Mouse (Mus musculus): ENCODE results near the gene Tnfrsf13c. TPM values are rescaled to one million over a fixed set of nuclear protein-coding genes. Genes with fewer than 3 reads are reported as not detected.

Tnfrsf13c gene
- total RNA-seq, 2 experiments from 2014 or later, result 0.69 to 1.0 TPM

DNA sequence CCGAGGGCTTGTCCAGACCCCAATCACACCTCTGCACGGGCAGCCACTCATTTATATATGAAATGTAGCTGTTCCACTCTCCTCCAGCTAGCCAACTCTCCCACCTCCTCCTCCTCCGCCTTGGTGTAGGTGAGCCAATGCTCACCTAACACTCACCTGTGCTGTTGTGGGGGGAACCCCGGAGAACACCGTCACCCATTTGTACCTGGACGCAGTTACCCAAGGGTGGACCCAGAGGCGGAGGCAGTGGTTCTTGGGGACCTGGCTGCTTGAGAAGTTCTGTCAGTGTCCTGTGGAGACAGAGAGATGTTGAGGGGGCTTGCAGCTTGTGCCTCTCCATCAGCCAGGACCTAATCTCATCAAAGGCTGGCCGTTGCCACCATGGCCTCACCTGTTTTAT is 15.9 kb downstream of the Tnfrsf13c start:
- no peak for DNase-seq (ENCODE audit: low spot score in 2 of 2)

DNA sequence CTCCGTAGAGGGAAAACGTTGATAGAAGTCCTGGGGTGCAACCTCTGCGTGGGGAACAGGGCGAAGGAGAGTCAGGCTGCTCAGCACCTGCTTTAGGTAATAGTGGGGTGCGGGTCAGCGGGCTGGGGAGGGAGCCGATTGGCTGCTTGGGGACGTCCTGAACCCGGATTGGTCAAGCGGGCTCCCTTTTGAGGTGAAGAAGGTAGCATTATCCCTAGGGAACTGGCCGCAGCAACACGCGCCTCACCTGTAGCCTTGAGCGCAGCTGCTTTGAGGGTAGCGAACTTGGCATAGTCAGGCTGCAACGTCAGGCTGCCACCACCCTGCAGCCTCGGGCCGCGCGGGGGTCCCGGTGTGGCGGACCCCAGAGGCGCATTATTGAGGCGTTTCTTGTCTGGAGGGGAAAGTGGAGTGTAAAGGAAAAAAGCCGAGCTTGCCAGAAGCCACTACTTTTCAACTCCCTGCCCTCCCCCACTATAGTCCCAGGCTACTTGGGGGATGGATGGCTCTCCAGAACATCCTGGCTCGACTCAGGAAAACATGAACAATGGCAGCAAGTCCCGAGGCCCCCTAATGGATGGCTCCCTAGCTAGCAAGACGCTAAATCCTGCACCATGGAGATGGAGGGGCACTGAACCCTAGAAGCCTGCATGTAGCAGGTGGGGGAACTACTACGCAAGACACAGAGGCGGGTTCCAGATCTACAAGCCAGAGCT is 16.5 kb downstream of the Tnfrsf13c start:
- DNase-seq (ENCODE audit: low spot score in 2 of 2), result no peak

DNA sequence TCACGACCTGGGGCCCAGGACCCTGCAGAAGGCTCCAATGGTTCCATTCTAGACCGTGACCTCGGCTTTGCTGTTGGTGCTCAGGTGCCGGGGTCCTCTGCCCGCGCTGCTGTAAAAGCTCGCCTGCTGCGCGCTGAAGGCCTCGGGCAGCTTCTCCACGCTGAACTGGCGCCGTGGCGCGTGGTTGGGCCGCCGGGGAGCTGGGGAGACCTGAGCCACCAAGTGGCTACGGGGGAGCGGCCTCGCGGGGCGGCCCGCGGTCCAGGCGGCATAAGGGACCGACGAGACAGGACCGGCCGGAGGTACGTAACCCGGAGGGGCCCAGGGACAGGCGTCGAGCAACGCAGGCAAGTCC is 17.1 kb downstream of the Tnfrsf13c start:
- no peak for DNase-seq (ENCODE audit: low spot score in 2 of 2)

DNA sequence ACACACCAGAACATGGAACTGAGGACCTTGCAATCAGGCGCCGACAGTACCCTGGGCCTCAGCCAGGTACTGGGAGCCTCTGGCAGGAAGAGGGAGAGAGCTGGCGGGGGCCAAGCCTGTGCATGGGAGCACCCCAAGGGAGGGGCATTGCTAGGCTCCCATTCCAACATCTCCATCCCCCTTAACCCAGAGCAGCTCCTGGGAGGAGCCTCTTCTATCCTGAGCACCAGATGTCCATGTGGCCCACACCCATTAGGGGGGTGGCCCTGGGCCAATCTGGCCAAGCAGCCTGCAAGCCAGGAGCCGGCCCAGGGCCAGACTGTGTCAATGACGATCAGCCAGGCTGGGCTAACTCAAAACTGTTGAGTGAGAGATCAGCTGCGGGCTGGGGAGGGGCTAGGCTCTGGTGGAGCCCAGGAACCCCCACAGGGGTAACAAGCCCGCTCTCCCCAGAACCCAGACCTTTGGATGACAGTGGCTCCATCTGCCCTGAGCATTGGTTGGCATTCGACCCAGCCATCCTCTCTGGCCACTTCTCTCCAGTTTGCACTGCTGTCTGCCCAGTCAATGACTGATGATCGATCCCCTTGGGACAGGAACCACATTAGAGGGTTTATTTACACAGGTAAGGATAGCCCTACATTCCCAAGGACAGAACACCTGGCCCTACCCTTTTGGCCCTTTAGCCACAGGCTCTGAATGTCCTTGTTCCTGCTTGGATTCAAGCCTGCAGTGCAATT is 17.6 kb downstream of the Tnfrsf13c start:
- DNase-seq (ENCODE audit: low spot score in 2 of 2), result peak; percentile 65 to 79

DNA sequence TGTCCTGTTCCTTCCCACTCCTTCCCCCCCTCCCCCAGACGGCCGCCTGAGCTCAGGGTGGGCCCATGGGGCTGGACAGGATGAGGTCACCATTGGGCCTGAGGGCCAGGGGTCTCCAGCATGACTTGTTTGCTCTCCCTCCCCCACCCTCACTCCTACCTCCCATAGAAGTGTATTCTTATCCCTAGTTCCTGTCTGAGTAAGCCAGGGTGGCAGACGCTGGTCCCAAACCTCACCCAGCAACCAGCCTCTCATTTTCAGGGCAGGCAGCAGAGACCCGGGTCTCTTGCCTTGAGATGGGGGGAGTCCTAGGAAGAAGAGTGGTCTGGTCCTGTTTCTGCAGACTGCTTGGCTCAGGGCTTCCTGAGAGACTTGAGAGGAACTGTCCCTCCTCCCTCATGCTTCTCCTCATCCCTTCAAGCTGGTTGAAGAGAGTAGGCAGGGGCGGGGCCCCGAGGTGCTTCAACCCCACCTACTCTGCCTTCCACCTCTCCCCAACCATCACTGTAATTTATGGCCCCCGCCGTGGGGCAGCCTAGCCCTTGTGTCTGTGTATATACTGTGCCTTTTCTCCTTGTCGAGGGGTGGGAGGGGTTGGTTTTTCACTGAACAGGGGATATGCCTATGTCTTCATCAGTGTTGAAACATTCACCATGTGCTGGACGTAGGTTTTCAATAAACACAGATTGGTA is 19.3 kb downstream of the Tnfrsf13c start:
- no peak for DNase-seq (ENCODE audit: low spot score in 2 of 2)

DNA sequence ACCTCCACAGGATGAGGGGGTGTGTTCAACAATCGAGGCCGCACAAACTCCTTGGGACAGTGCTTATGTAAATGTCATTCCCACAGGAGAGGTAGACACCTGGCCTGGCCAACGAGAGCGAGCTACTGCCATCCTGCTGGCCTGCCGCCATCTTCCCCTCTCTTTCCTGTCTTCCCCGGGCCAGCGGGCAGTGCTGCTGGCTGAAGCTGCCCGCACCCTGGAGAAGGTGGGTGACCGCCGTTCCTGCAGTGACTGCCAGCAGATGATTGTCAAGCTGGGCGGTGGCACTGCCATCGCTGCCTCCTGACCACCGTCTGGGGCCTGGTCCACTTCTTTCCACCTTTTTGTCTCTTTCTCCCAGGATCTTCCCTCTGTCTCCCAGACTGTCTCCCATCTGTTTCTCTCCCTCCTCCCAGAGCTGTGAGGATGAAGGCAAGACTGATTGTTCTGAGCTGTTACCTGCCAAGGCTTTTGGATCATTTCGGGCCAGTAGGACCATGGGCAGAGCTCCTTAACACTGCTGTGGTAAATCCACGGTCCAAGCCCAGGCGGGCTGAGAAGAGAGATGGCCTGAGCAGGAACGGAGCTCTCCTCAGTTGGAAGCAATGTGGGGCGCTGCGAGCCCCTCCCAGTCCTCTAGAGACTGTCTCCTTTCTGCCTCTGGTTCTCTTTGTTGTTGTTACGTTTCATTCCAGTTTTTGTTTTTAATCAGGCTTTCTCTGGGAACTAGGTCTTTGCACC is 20.4 kb downstream of the Tnfrsf13c start:
- no peak for DNase-seq (ENCODE audit: low spot score in 2 of 2)

DNA sequence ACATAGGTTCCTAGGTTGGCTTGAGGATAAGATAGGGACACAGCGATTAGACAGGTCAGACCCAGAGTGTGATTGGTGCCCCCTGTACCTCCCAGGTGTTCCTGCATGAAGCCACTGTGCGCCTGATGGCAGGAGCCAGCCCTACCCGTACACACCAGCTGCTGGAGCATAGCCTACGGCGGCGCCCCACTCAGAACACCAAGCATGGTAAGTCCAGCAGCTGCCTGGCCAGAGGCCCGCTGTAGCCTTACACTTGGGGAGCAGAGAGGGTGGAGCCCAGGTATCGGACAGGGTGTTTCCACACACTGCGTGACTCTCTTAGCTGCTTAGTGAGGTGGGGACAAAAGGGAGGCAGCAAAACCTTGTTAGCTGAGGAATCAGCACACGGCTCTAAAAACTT is 21.1 kb downstream of the Tnfrsf13c start:
- no peak for DNase-seq (ENCODE audit: low spot score in 2 of 2)

DNA sequence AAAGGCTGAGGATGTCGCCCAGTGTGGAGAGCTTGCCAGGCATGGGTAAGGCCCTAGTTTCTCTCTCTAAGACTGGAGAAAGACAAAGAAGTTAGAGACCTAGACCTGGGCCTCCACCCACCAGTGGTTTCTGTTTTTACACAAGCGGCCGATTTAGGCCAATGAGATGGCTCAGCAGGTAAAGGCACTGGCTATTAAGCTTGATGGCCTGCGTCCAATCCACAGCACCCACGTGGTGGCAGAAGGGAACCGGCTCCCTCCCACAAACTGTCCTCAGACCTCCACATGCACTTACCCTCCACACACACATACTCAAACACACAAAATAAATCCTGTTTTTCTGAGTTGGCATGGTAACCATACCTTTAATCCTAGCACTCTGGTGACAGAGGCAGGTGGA is 22.1 kb downstream of the Tnfrsf13c start:
- no peak for DNase-seq (ENCODE audit: low spot score in 2 of 2)

DNA sequence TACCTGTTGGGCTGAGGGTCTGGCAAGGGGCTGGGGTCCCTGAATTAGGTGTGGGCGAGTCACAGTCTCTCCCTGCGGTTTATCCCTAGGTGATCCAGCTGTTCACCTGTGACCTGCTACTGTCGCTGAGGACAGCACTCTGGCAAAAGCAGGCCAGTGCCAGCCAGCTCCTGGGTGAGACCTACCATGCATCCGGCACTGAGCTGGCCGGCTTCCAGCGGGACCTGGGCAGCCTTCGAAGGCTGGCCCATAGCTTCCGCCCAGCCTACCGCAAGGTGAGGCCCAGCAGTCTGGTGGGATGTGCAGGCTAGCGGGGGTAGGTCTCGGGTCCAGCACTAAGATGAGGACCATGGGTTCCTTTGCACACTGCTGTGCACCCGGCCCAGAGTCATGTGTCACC is 24.6 kb downstream of the Tnfrsf13c start:
- no peak for DNase-seq (ENCODE audit: low spot score in 2 of 2)

DNA sequence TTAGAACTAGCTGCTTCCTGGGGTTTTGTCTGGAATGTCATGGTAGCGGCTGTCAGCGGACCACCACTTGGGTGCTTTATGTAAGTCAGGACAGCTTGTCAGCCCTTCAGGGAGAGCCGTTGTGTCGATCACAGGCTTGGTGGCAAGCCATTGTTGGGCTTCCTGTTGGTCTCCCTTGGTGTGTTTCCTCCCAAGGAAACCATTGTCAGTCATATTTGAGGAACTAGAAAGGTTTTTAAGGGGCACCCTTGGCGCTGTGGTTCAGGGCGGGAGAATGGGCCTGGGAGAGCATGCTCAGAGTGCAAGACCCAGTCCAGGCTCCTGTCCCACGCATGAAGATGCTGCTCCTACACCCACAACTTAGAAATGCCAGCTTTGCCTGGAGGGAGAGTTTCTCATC is 25.8 kb downstream of the Tnfrsf13c start:
- no peak for DNase-seq (ENCODE audit: low spot score in 2 of 2)

DNA sequence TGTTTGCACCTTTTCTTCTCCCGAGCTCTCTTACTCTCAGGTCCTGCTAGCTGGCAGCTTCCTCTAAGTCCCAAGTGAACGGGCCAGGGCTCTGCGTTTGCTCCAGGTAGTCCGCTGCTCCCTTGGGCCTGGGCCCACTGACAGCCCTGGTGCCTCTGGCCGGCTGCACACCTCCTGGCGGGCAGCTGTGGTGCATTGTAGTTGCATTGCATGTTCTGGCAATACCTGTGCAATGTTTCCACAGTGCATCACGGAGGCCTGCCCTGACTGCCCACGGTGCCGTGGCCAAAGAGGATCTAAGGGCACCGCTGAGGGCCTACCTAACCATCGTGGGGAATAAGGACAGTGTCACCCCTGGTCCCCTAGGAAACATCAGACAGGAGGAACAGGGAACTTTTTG is 26.2 kb downstream of the Tnfrsf13c start:
- DNase-seq (ENCODE audit: low spot score in 2 of 2), result no peak

DNA sequence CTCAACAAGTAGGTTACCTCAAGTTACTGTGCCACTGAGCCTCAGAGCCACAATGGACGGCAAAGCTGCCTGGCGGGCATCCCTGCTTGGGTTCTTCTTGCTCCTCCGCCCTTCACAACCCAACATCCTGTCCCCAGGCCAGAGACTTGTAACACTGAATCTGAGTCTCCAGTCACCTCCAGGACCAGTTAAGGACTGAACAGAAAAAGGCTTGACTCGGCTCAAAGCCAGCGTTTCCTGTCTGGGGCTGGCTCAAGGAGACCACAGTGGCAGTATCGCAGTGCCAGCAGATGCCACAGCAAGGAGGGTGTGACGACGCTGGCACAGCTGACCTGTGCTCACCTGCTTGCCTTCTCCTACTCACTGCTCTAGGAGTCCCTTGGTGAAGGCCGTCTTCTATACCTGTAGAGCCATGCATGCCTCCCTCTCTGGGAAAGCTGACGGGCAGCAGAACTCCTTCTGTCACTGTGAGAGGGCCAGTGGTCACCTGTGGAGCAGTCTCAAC is 26.9 kb downstream of the Tnfrsf13c start:
- no peak for DNase-seq (ENCODE audit: low spot score in 2 of 2)

DNA sequence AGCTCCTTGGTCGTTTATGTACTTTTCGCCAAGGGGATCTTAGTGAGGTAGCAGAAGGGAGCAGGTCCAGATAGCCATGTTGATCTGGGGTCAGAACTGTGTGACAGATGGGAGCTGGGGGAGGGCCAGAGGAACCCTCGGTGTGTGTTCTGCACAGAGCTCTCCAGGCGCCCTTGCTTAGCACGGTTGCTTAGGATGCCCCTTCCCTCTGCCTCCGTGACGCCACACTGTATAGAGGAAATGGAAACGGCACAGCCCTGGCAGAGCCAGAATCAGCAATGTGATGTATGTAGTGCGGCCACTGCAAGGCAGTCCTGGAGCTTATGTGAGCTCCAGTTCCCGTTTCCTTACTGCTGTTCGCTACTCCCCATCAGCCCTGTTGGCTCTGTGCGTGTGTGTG is 27.9 kb downstream of the Tnfrsf13c start:
- DNase-seq (ENCODE audit: low spot score in 2 of 2), result no peak

DNA sequence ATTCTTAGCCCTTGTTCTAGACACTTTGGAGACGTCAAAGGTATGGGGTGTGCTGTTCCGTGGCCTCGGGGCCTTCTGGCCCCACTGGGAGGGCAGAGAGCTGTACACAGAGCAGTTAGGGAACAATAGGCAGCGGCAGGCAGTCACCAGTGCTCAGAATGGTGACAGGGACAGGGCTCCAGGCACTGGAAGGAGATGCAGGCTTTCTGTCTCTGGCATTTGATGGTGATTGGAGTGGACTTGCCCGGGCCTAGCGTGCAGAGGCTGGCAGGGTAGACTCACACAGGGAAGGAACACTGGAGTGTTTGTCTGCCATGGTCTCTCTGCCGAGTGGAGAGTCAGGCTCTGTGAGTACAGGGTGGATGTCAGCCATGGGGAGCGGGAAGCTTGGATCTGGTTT is 31.6 kb downstream of the Tnfrsf13c start:
- DNase-seq (ENCODE audit: low spot score in 2 of 2), result no peak

DNA sequence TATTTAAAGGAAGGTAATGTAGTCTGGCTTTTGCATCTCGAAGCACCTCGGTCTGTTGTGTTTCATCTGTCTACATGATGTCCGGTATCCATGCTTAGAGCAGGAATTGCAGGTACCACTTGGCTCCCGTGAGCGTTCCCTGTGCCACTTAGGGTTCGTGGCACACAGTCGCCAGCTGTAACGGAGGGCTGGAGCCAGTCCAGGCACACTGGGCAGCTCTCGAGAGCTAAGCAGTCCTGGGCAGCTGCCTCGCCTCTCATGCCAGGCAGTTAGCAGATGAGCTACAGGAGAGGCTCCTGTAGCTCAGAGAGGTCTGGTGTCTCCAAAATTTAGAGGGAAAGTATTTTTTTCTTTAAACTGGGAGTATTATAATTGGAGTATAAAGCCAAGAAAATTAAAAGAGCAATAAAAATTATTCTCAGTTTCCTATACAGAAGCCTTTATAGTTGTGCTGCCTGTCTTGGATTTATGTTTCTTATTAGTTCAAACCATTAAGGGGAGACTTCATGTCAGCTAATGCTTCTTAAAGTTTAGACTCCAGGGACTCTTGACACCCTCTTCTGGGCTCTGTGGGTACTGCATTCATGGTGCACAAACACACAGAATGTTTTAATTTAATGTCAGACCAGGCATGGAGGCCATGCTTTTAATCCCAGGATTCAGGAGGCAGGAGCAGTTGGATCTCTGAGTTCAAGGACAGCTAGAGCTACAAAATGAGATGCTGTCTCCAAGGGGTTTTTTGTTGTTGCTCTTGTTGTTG is 35.5 kb downstream of the Tnfrsf13c start:
- DNase-seq (ENCODE audit: low spot score in 2 of 2), result peak; percentile 56 to 59

DNA sequence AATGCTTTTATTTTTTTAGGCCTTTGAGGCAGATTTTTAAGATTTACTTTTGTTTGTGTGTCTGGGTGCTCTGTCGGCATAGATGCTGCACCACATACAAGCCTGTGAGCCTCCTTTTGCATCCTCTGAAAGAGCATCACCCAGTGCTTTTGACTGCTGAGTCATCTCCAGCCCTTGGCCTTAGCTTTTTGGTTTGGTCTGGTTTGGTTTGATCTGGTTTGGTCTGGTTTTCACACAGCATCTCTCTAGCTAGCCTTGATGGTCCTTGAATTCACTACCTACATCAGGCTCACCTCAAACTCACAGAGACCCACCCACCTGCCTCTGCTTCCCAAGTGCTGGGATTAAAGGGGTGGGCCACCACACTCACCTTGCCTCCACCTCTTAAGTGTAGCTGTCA is 36.2 kb downstream of the Tnfrsf13c start:
- no peak for DNase-seq (ENCODE audit: low spot score in 2 of 2)

DNA sequence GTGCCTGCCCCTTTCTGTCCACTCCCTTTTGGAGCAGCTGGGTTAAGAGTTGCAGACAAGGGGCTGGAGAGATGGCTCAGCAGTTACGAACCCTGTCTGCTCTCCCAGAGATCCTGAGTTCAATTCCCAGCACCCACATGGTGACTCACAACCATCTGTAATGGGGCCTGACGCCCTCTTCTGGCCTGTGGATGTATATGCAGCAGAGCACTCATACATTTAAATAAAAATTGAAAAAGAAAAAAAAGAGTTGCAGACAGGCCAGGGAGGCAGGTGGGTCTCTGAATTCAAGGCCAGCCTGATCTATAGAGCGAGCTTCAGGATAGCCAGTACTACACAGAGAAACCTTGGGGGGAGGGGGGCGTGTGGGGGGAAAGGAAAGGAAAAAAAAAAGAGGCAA is 36.8 kb downstream of the Tnfrsf13c start:
- no peak for DNase-seq (ENCODE audit: low spot score in 2 of 2)

DNA sequence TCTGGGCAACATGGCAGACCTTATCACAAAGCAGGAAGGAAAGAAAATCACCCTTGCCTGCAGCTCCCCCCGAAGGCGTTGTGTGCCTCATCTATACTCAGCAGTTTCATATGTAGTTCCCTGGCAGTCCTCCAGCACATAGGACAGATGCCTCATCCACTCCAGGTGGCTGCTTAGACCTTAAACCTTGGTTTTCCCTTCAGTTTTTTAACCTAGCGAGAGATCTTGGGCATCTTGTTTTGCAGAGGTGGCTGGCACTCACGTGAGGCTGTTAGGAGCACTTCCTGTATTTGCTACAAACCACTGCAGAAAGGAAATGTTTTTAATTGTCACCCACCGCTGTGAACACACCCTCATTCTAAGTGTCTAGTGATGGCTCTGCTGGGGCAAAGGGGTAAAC is 37.2 kb downstream of the Tnfrsf13c start:
- no peak for DNase-seq (ENCODE audit: low spot score in 2 of 2)

DNA sequence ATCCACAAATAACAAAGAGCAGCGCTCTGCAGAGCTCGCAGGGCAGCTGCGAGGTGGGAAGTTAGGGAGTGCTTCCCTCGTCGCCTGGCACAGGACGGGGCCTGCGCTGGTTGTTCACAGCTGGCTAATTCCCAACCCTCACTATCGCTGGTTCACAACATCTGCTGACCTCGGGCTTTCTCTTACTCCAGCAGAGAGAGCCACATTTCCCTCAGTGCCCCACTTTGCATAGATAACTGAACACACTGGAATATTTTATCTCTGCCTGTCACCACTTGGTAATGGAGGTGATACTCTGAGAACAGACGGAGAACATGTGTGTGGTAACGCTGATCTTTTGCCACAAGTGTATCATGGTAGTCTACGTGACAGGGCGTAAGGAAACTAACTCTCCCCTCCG is 38.0 kb downstream of the Tnfrsf13c start:
- DNase-seq (ENCODE audit: low spot score in 2 of 2), result no peak

DNA sequence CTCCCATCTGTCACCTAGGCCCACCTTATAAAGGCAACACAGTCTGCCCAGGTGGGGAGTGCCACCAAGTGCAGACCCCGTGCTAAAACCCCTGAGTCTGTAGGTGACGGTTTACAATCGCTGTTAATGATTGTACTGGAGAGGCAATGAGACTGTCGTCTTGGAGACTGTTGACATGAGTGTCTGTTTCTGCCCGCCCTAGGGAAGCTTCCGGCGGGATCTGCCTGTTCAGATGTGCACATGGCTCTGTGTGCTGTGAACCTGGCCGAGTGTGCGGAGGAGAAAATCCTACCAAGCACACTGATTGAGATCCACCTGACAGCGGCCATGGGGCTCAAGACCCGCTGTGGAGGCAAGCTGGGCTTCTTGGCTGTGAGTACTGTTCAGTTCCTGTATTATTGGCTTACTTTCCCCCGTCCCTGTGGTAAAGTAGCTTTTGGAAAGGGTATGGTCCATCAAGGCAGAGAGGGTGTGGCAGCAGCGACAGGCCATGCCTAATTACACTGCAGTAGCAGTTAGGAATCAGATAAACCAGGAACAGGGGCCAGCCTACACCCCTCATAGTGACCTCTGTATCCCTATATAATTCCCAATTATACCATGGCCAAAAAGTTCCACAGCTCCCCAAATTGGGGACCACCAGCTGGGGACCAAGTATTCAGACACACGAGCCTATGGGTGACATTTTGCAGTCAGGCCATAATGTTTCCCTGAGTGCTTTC is 38.9 kb downstream of the Tnfrsf13c start:
- no peak for DNase-seq (ENCODE audit: low spot score in 2 of 2)

Data from layer of hippocampus, postnatal 10 days (tissue).